Mouse (Mus musculus): ENCODE measurements around the gene Rpl7a. TPM values are rescaled to one million over a fixed set of nuclear protein-coding genes. Genes with fewer than 3 reads are reported as not detected.

The Rpl7a gene
- polyA plus RNA-seq, 1 experiment from 2014 or later: 462 TPM

Other genes with a start within 250 kb of the Rpl7a start
- gene Lcn4, start 239.5 kb upstream of the Rpl7a start, polyA plus RNA-seq (2014; fragmentation: Nextera tagmentation; extraction: Ambion mirVana): not detected in 2 replicates
- gene Abo, start 45.8 kb upstream of the Rpl7a start, polyA plus RNA-seq (2014; fragmentation: Nextera tagmentation; extraction: Ambion mirVana): not detected in 2 replicates
- gene Surf6, start 7.9 kb upstream of the Rpl7a start, polyA plus RNA-seq (2014; fragmentation: Nextera tagmentation; extraction: Ambion mirVana): 17.5 and 19.1 TPM in 2 replicates
- 109 and 111 TPM in 2 replicates for gene Med22, start 87 bp upstream of the Rpl7a start, polyA plus RNA-seq (2014; fragmentation: Nextera tagmentation; extraction: Ambion mirVana)
- 46.3 and 49.5 TPM in 2 replicates for gene Surf2, start 5.6 kb downstream of the Rpl7a start, polyA plus RNA-seq (2014; fragmentation: Nextera tagmentation; extraction: Ambion mirVana)
- gene Surf1, start 5.8 kb downstream of the Rpl7a start, polyA plus RNA-seq (2014; fragmentation: Nextera tagmentation; extraction: Ambion mirVana): 88.9 and 101 TPM in 2 replicates
- 87.1 and 116 TPM in 2 replicates for gene Surf4, start 23.2 kb downstream of the Rpl7a start, polyA plus RNA-seq (2014; fragmentation: Nextera tagmentation; extraction: Ambion mirVana)
- gene Stkld1, start 23.3 kb downstream of the Rpl7a start, polyA plus RNA-seq (2014; fragmentation: Nextera tagmentation; extraction: Ambion mirVana): 0.15 TPM in 1 of 2 replicates, not detected in the other
- gene Rexo4, start 53.6 kb downstream of the Rpl7a start, polyA plus RNA-seq (2014; fragmentation: Nextera tagmentation; extraction: Ambion mirVana): 35.1 and 38.0 TPM in 2 replicates
- gene Adamts13, start 62.7 kb downstream of the Rpl7a start, polyA plus RNA-seq (2014; fragmentation: Nextera tagmentation; extraction: Ambion mirVana): not detected in 2 replicates
- 86.5 and 94.9 TPM in 2 replicates for gene Cacfd1, start 99.2 kb downstream of the Rpl7a start, polyA plus RNA-seq (2014; fragmentation: Nextera tagmentation; extraction: Ambion mirVana)
- 8.7 and 10.6 TPM in 2 replicates for gene Slc2a6, start 117.2 kb downstream of the Rpl7a start, polyA plus RNA-seq (2014; fragmentation: Nextera tagmentation; extraction: Ambion mirVana)
- gene Mymk, start 161.4 kb downstream of the Rpl7a start, polyA plus RNA-seq (2014; fragmentation: Nextera tagmentation; extraction: Ambion mirVana): 0.17 and 0.22 TPM in 2 replicates
- gene Adamtsl2, start 168.6 kb downstream of the Rpl7a start, polyA plus RNA-seq (2014; fragmentation: Nextera tagmentation; extraction: Ambion mirVana): 5.9 and 9.0 TPM in 2 replicates
- gene Fam163b, start 231.7 kb downstream of the Rpl7a start, polyA plus RNA-seq (2014; fragmentation: Nextera tagmentation; extraction: Ambion mirVana): 8.7 and 11.0 TPM in 2 replicates

All from neural tube, embryonic 14.5 days (tissue).